In the genomic region with DNA sequence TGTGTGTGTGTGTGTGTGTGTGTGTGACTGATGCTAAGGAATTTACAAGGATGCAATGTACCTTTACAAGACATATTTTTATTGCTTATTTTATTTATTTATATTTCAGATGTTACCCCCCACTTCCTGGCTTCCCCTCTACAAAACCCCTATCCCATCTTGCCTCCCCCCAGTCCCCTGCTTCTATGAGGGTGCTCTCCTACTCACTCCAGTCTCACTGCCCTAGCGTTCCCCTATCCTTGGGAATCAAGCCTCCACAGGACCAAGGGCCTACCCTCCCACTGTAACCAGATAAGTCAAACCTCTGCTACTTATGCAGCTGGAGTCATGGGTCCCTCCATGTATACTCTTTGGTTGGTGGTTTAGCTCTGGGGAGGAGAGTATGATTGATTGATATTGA, we compare ENCODE assay signal across 33 mouse cellular contexts.
"Had no signal": no experiment of that assay in that cellular context is flagged by ENCODE, and none has a peak within 500 bp of the region (broad histone marks: within the 10 kb centered on the region; RNA-seq: fewer than 3 reads in every experiment).

No protein-coding gene starts in this region.

- H3K9me3 ChIP-seq: heart, embryonic 10.5 days; heart, embryonic 13.5 days; heart, embryonic 15.5 days; hindbrain, embryonic 10.5 days; hindbrain, embryonic 12.5 days; hindbrain, embryonic 15.5 days; intestine, embryonic 15.5 days; kidney, embryonic 15.5 days had no signal

- H3K4me1 ChIP-seq: heart, embryonic 10.5 days; heart, embryonic 13.5 days; heart, embryonic 15.5 days; hindbrain, embryonic 10.5 days; hindbrain, embryonic 12.5 days; hindbrain, embryonic 15.5 days; intestine, embryonic 15.5 days; kidney, embryonic 15.5 days had no signal

- DNase-seq: heart, adult 2 months; heart, postnatal 10 days; heart, postnatal 14 days; heart, postnatal 36 days; heart, postnatal 4 days; kidney, adult 11 months; kidney, adult 18-20 months; kidney, adult 2 months; kidney, adult 8-10 months; kidney, adult 9 months; kidney, postnatal 10 days; kidney, postnatal 14 days; kidney, postnatal 25 days; kidney, postnatal 36 days; kidney, postnatal 4 days; layer of hippocampus, adult 9-11 months; layer of hippocampus, postnatal 36 days had no signal

- H3K27me3 ChIP-seq: heart, embryonic 13.5 days; heart, embryonic 15.5 days; hindbrain, embryonic 12.5 days; hindbrain, embryonic 15.5 days; intestine, embryonic 15.5 days; kidney, embryonic 15.5 days had no signal

- H3K4me3 ChIP-seq: heart, adult 2 months; heart, embryonic 10.5 days; heart, embryonic 13.5 days; heart, embryonic 15.5 days; hindbrain, embryonic 10.5 days; hindbrain, embryonic 12.5 days; hindbrain, embryonic 15.5 days; intestine, embryonic 15.5 days; kidney, embryonic 15.5 days; layer of hippocampus, adult 2 months; left cerebral cortex, adult 2 months had no signal

- H3K36me3 ChIP-seq: heart, embryonic 10.5 days; heart, embryonic 13.5 days; heart, embryonic 15.5 days; hindbrain, embryonic 10.5 days; hindbrain, embryonic 12.5 days; hindbrain, embryonic 15.5 days; intestine, embryonic 15.5 days; kidney, embryonic 15.5 days had no signal

- H3K9ac ChIP-seq: heart, embryonic 13.5 days; heart, embryonic 15.5 days; hindbrain, embryonic 12.5 days; hindbrain, embryonic 14.5 days; hindbrain, embryonic 15.5 days; intestine, embryonic 15.5 days; kidney, embryonic 15.5 days had no signal

- H3K4me2 ChIP-seq: heart, embryonic 11.5 days; heart, embryonic 13.5 days; heart, embryonic 15.5 days; hindbrain, embryonic 12.5 days; hindbrain, embryonic 14.5 days; hindbrain, embryonic 15.5 days; intestine, embryonic 15.5 days; kidney, embryonic 15.5 days had no signal

- ATAC-seq: inflammation-experienced regulatory T-cells, adult 6 months; intestine, embryonic 15.5 days; intestine, embryonic 16.5 days; intestine, postnatal 0 days had no signal

- H3K27ac ChIP-seq: heart, adult 2 months; heart, embryonic 10.5 days; heart, embryonic 13.5 days; heart, embryonic 15.5 days; hindbrain, embryonic 10.5 days; hindbrain, embryonic 12.5 days; hindbrain, embryonic 14.5 days; hindbrain, embryonic 15.5 days; intestine, embryonic 15.5 days; kidney, embryonic 15.5 days; kidney, postnatal 0 days; layer of hippocampus, adult 2 months; left cerebral cortex, adult 2 months had no signal
